ENCODE assay signal across 9 mouse cellular contexts in genomic region chr5:136540952-136541351, GRCm38 (mm10). TPM values are rescaled to one million over a fixed set of nuclear protein-coding genes. Genes with fewer than 3 reads are reported as not detected.
DNase-seq lines count a peak whose midpoint lies in the region; ATAC-seq lines count a peak whose summit lies in the region.
"Had no signal": no experiment of that assay in that cellular context is flagged by ENCODE, and none has a peak within 500 bp of the region (broad histone marks: within the 10 kb centered on the region; RNA-seq: fewer than 3 reads in every experiment).

No protein-coding gene starts in this region.

- H3K27ac ChIP-seq in hindbrain, embryonic 16.5 days (ENCODE audit: low read depth, low read length): no peak overlapping the region
- H3K27ac ChIP-seq in hindbrain, embryonic 13.5 days: no peak overlapping the region; the same call in 1 of the 2 replicates

- H3K4me2 ChIP-seq in hindbrain, embryonic 16.5 days (ENCODE audit: low read length): no peak overlapping the region
- no peak overlapping the region for H3K4me2 ChIP-seq in hindbrain, embryonic 13.5 days

- no peak overlapping the region for H3K9ac ChIP-seq in hindbrain, embryonic 16.5 days (ENCODE audit: low read depth, low read length)
- H3K9ac ChIP-seq in hindbrain, embryonic 13.5 days: no peak overlapping the region

- no peaks in the 10 kb centered on the region for H3K9me3 ChIP-seq in hindbrain, embryonic 16.5 days (ENCODE audit: control insufficient read depth, low read length)
- H3K9me3 ChIP-seq in hindbrain, embryonic 13.5 days: no peaks in the 10 kb centered on the region

- ATAC-seq in hindbrain, embryonic 16.5 days: peak; percentile 52; the same call in 1 of the 2 replicates
- no peak for ATAC-seq in hindbrain, embryonic 13.5 days (ENCODE audit: low FRiP score)
- no peak for ATAC-seq in erythroblast, adult 5-6 weeks (replicated peaks; ENCODE audit: low FRiP score, poor library complexity, severe bottlenecking)

- no peaks in the 10 kb centered on the region for H3K36me3 ChIP-seq in hindbrain, embryonic 16.5 days (ENCODE audit: control insufficient read depth, insufficient read depth, low read length)
- H3K36me3 ChIP-seq in hindbrain, embryonic 13.5 days: no peaks in the 10 kb centered on the region

- H3K4me1 ChIP-seq in hindbrain, embryonic 16.5 days (ENCODE audit: control insufficient read depth, insufficient read depth, low read depth, low read length): peaks cover 3% of the 10 kb centered on the region; the same call in 1 of the 2 replicates
- peaks cover 29% of the 10 kb centered on the region for H3K4me1 ChIP-seq in hindbrain, embryonic 13.5 days (replicated peaks)

- no peak overlapping the region for H3K4me3 ChIP-seq in hindbrain, embryonic 16.5 days (ENCODE audit: low read length)
- H3K4me3 ChIP-seq in hindbrain, embryonic 13.5 days: no peak overlapping the region

- DNase-seq in adrenal gland, postnatal 25 days: peak; percentile 64
- DNase-seq in gastrocnemius, postnatal 25 days: peak; percentile 83
- peak; percentile 39 to 42 for DNase-seq in kidney, postnatal 4 days
- peak; percentile 31 for DNase-seq in ovary, postnatal 10 days (ENCODE audit: low spot score)
- no peak for DNase-seq in thymus, adult 18-20 months

- H3K27me3 ChIP-seq in hindbrain, embryonic 16.5 days (replicated peaks; ENCODE audit: control insufficient read depth, insufficient read depth, low read length): no peaks in the 10 kb centered on the region
- H3K27me3 ChIP-seq in hindbrain, embryonic 13.5 days: no peaks in the 10 kb centered on the region
- H3K27me3 ChIP-seq: CH12.LX had no signal

RNA-seq across cellular contexts. Expression of gene Cux1, which starts 26.3 kb away (rescaled TPM):
- 100 and 103 TPM in 2 replicates for polyA plus RNA-seq in hindbrain, embryonic 16.5 days (2015; fragmentation: Nextera tagmentation; extraction: Ambion mirVana)
- 104 and 106 TPM in 2 replicates for polyA plus RNA-seq in hindbrain, embryonic 13.5 days (2015; fragmentation: Nextera tagmentation; extraction: Ambion mirVana)
- total RNA-seq in adrenal gland, postnatal 25 days (2021): 109 and 110 TPM in 2 replicates
- total RNA-seq in gastrocnemius, postnatal 25 days (2021): 10 to 100 TPM; 66.6 to 67.1 TPM
- total RNA-seq in erythroblast, adult 5-6 weeks (2015; ENCODE audit: low replicate concordance): 17.7 and 47.6 TPM in 2 replicates
- 46.4 and 57.3 TPM in 2 replicates for total RNA-seq in erythroblast, adult 5-6 weeks (2017; ENCODE audit: low replicate concordance)

Comparison
In these comparisons a context has a peak if more than half of its experiments do, and no peak if none do; other contexts are left out.
1. DNase-seq: peak in adrenal gland, postnatal 25 days (single experiment), gastrocnemius, postnatal 25 days (single experiment), kidney, postnatal 4 days (2 of 2) and ovary, postnatal 10 days (single experiment); none in thymus, adult 18-20 months (0 of 2).